Mouse (Mus musculus): ENCODE results near the gene Zdhhc24. TPM values are rescaled to one million over a fixed set of nuclear protein-coding genes. Genes with fewer than 3 reads are reported as not detected.
"Not testable (repeated sequence)": the region's sequence is repeated elsewhere in the genome, so short reads cannot be mapped to it uniquely, and the experiment has no call there.

The Zdhhc24 gene
- polyA plus RNA-seq, 1 experiment from 2014 or later: 12.2 TPM

GRCm38 (mm10) chr19:4863048-4863447 is 15.4 kb upstream of the Zdhhc24 start:
- WGBS: 79% methylated on average over 6 of the region's 6 CpGs
- DNase-seq (ENCODE audit: low spot score): no peak
- Histone ChIP-seq H3K9ac (ENCODE audit: low read depth, low read length) (no peak overlapping the region), H3K36me3 (ENCODE audit: control insufficient read depth, insufficient read depth, low read length) (no peaks in the 10 kb centered on the region), H3K4me2 (no peak overlapping the region), H3K27me3 (replicated peaks; ENCODE audit: control insufficient read depth, insufficient read depth, low read length) (peaks cover 37% of the 10 kb centered on the region), H3K27ac (ENCODE audit: low read depth, low read length) (no peak overlapping the region), H3K9me3 (ENCODE audit: control insufficient read depth, low read length) (no peaks in the 10 kb centered on the region), H3K4me3 (ENCODE audit: low read depth, low read length) (no peak overlapping the region), H3K4me1 (replicated peaks; ENCODE audit: control insufficient read depth, insufficient read depth, low read length) (peaks cover 18% of the 10 kb centered on the region)
- no peak for ATAC-seq (replicated peaks; ENCODE audit: low FRiP score)

DNA sequence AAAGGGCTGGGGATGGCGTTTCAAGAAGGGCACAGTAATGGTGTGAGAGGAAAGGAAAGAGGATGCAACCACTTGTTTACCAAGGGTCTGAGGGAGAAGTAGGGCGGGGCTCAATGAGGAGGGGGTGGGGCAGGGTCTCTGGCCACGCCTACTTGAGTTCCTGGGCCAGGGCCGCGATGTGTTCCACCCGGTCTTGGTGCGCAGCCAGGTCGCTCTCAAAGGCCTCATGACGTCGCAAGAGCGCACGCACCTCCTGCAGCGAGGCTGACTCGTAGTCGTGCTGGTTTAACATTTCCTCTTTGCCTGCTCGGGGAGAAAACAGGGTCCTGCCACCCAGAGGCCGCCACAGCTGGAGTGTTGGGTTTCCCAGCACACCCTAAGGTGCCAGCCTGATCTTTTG is 13.3 kb upstream of the Zdhhc24 start:
- no peaks in the 10 kb centered on the region for H3K36me3 ChIP-seq (ENCODE audit: control insufficient read depth, insufficient read depth, low read length)
- H3K27me3 ChIP-seq (replicated peaks; ENCODE audit: control insufficient read depth, insufficient read depth, low read length): peaks cover 41% of the 10 kb centered on the region
- 0 out of 2 replicates have a peak, but pooled peaks cover 4% of the 10 kb centered on the region for H3K4me1 ChIP-seq (replicated peaks; ENCODE audit: control insufficient read depth, insufficient read depth, low read length)
- no peak overlapping the region for H3K4me3 ChIP-seq (ENCODE audit: low read depth, low read length)
- ATAC-seq (replicated peaks; ENCODE audit: low FRiP score) (0 out of 2 replicates have a peak, but pooled peaks have one; percentile 15), DNase-seq (ENCODE audit: low spot score) (no peak)
- H3K27ac ChIP-seq (ENCODE audit: low read depth, low read length): no peak overlapping the region
- 3% methylated on average over 17 of the region's 17 CpGs for WGBS
- no peak overlapping the region for H3K9ac ChIP-seq (ENCODE audit: low read depth, low read length)
- H3K9me3 ChIP-seq (ENCODE audit: control insufficient read depth, low read length): no peaks in the 10 kb centered on the region
- H3K4me2 ChIP-seq: peak overlapping the region; percentile 41; the same call in 1 of the 2 replicates

GRCm38 (mm10) chr19:4874613-4875012 is 3.9 kb upstream of the Zdhhc24 start:
- not testable (repeated sequence) for H3K4me3 ChIP-seq (ENCODE audit: low read depth, low read length); DNase-seq (ENCODE audit: low spot score); ATAC-seq (replicated peaks; ENCODE audit: low FRiP score); H3K4me2 ChIP-seq; H3K9ac ChIP-seq (ENCODE audit: low read depth, low read length); H3K36me3 ChIP-seq (ENCODE audit: control insufficient read depth, insufficient read depth, low read length); H3K27me3 ChIP-seq (replicated peaks; ENCODE audit: control insufficient read depth, insufficient read depth, low read length); H3K27ac ChIP-seq (ENCODE audit: low read depth, low read length); H3K9me3 ChIP-seq (ENCODE audit: control insufficient read depth, low read length)
- H3K4me1 ChIP-seq (replicated peaks; ENCODE audit: control insufficient read depth, insufficient read depth, low read length): peaks cover 17% of the 10 kb centered on the region
- WGBS: 67% methylated on average over 1 of the region's 1 CpGs

DNA sequence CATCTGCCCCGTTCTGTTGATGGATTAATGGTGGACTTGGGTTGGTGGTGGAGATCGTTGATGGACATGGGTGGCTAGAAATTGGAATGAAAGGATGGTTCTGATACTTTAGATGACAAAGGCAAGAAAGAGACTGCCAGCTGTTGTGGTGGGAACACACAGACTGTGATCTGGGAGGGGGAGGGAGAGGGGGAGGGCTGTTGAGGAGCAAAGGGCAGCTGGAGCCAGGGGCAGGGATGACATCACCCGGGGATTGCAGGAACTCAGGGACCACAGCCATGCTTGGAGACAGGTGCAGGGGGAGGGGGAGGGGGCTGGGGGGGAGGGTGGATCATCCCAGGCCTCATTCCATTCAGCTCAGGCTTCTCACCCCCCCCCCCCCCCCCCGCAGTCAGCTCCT is 2.2 kb upstream of the Zdhhc24 start:
- WGBS: 49% methylated on average over 4 of the region's 4 CpGs
- H3K4me2 ChIP-seq: no peak overlapping the region
- no peak for ATAC-seq (replicated peaks; ENCODE audit: low FRiP score)
- H3K9me3 ChIP-seq (ENCODE audit: control insufficient read depth, low read length): no peaks in the 10 kb centered on the region
- H3K4me1 ChIP-seq (replicated peaks; ENCODE audit: control insufficient read depth, insufficient read depth, low read length): peaks cover 22% of the 10 kb centered on the region
- H3K4me3 ChIP-seq (ENCODE audit: low read depth, low read length): no peak overlapping the region
- no peak for DNase-seq (ENCODE audit: low spot score)
- no peak overlapping the region for H3K27ac ChIP-seq (ENCODE audit: low read depth, low read length)
- peaks cover 7% of the 10 kb centered on the region for H3K27me3 ChIP-seq (replicated peaks; ENCODE audit: control insufficient read depth, insufficient read depth, low read length)
- peaks cover 3% of the 10 kb centered on the region; the same call in 1 of the 2 replicates for H3K36me3 ChIP-seq (ENCODE audit: control insufficient read depth, insufficient read depth, low read length)
- no peak overlapping the region for H3K9ac ChIP-seq (ENCODE audit: low read depth, low read length)

DNA sequence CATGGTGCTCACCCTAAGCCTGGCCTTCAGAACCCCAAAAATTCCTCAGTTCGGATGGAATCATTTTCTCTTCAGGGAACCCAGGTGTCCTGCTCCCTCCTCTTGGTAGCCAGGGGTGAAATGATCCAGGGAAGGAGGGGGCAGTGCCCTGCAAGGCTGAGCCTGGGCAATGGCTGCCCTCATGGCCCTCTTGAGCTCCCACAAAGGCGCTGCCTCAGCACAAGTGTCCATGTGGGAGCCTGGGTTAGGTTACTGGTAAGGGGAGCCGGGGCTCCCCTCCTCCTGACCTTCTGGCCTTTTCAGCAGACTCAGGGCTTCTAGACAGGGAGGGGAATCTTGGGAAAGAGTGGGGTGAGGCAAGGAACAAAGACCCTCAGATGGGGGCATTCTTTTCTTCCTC is 1.7 kb upstream of the Zdhhc24 start:
- Histone ChIP-seq H3K36me3 (ENCODE audit: control insufficient read depth, insufficient read depth, low read length) (peaks cover 3% of the 10 kb centered on the region; the same call in 1 of the 2 replicates), H3K27ac (ENCODE audit: low read depth, low read length) (no peak overlapping the region), H3K27me3 (replicated peaks; ENCODE audit: control insufficient read depth, insufficient read depth, low read length) (peaks cover 7% of the 10 kb centered on the region), H3K9me3 (ENCODE audit: control insufficient read depth, low read length) (no peaks in the 10 kb centered on the region), H3K4me2 (no peak overlapping the region), H3K4me1 (replicated peaks; ENCODE audit: control insufficient read depth, insufficient read depth, low read length) (peaks cover 22% of the 10 kb centered on the region), H3K4me3 (ENCODE audit: low read depth, low read length) (no peak overlapping the region), H3K9ac (ENCODE audit: low read depth, low read length) (no peak overlapping the region)
- WGBS: 75% methylated on average over 3 of the region's 3 CpGs
- no peak for DNase-seq (ENCODE audit: low spot score)
- no peak for ATAC-seq (replicated peaks; ENCODE audit: low FRiP score)

GRCm38 (mm10) chr19:4877785-4878184 is 683 bp upstream of the Zdhhc24 start, which contains the start of gene Actn3:
Gene Actn3, minus strand, starts transcription at chr19:4877909.
- peak within 1 kb of the TSS; percentile 88 for H3K4me2 ChIP-seq
- 5% methylated on average over 17 of the region's 17 CpGs for WGBS
- no peaks in the 10 kb centered on the region for H3K9me3 ChIP-seq (ENCODE audit: control insufficient read depth, low read length)
- H3K4me3 ChIP-seq (ENCODE audit: low read depth, low read length): peak within 1 kb of the TSS; percentile 94
- H3K36me3 ChIP-seq (ENCODE audit: control insufficient read depth, insufficient read depth, low read length): peaks cover 5% of the 10 kb centered on the region; the same call in 1 of the 2 replicates
- peak within 1 kb of the TSS; percentile 86 for H3K27ac ChIP-seq (ENCODE audit: low read depth, low read length)
- H3K9ac ChIP-seq (ENCODE audit: low read depth, low read length): peak within 1 kb of the TSS; percentile 94
- DNase-seq (ENCODE audit: low spot score) (no peak), ATAC-seq (replicated peaks; ENCODE audit: low FRiP score) (no peak)
- H3K4me1 ChIP-seq (replicated peaks; ENCODE audit: control insufficient read depth, insufficient read depth, low read length): peaks cover 22% of the 10 kb centered on the region
- H3K27me3 ChIP-seq (replicated peaks; ENCODE audit: control insufficient read depth, insufficient read depth, low read length): peaks cover 7% of the 10 kb centered on the region

DNA sequence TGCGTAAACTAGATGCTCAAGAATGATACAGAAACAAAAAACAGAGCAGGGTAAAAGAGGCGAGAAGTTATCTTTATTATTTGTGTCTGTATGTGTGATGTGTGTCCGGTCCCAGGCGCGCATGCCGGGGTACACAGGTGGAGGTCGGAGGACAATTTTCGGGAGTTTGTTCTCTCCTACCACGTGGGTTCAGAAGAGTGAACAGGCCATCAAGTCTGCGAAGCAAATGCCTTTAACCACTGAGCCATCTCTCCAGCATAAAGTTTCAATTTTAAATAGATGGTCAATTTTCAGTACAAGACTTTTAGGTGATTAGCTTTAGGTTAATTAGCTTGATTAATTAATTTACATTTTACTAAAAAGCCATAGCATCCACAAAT is 846 bp downstream of the Zdhhc24 start:
- Histone ChIP-seq H3K27ac (ENCODE audit: low read depth, low read length) (no peak overlapping the region; the same call in 1 of the 2 replicates), H3K36me3 (ENCODE audit: control insufficient read depth, insufficient read depth, low read length) (peaks cover 5% of the 10 kb centered on the region; the same call in 1 of the 2 replicates), H3K4me1 (replicated peaks; ENCODE audit: control insufficient read depth, insufficient read depth, low read length) (peaks cover 24% of the 10 kb centered on the region), H3K4me2 (peak overlapping the region; percentile 88), H3K4me3 (ENCODE audit: low read depth, low read length) (peak overlapping the region; percentile 94), H3K27me3 (replicated peaks; ENCODE audit: control insufficient read depth, insufficient read depth, low read length) (peaks cover 7% of the 10 kb centered on the region), H3K9me3 (ENCODE audit: control insufficient read depth, low read length) (no peaks in the 10 kb centered on the region), H3K9ac (ENCODE audit: low read depth, low read length) (peak overlapping the region; percentile 94)
- DNase-seq (ENCODE audit: low spot score) (no peak), ATAC-seq (replicated peaks; ENCODE audit: low FRiP score) (no peak)
- WGBS: 59% methylated on average over 10 of the region's 10 CpGs

- no peaks in the 10 kb centered on the region for H3K27me3 ChIP-seq (replicated peaks; ENCODE audit: control insufficient read depth, insufficient read depth, low read length)
- no peak overlapping the region for H3K4me2 ChIP-seq
- H3K27ac ChIP-seq (ENCODE audit: low read depth, low read length): no peak overlapping the region
- H3K9me3 ChIP-seq (ENCODE audit: control insufficient read depth, low read length): no peaks in the 10 kb centered on the region
- H3K36me3 ChIP-seq (ENCODE audit: control insufficient read depth, insufficient read depth, low read length): peaks cover 5% of the 10 kb centered on the region; the same call in 1 of the 2 replicates
- no peak for DNase-seq (ENCODE audit: low spot score)
- H3K9ac ChIP-seq (ENCODE audit: low read depth, low read length): no peak overlapping the region
- H3K4me3 ChIP-seq (ENCODE audit: low read depth, low read length): no peak overlapping the region
- peak; percentile 85 for ATAC-seq (replicated peaks; ENCODE audit: low FRiP score)
- WGBS: 65% methylated on average over 4 of the region's 4 CpGs
- peaks cover 10% of the 10 kb centered on the region for H3K4me1 ChIP-seq (replicated peaks; ENCODE audit: control insufficient read depth, insufficient read depth, low read length)
These were observed 5.5 kb downstream of the Zdhhc24 start for GRCm38 (mm10) chr19:4883961-4884360.

DNA sequence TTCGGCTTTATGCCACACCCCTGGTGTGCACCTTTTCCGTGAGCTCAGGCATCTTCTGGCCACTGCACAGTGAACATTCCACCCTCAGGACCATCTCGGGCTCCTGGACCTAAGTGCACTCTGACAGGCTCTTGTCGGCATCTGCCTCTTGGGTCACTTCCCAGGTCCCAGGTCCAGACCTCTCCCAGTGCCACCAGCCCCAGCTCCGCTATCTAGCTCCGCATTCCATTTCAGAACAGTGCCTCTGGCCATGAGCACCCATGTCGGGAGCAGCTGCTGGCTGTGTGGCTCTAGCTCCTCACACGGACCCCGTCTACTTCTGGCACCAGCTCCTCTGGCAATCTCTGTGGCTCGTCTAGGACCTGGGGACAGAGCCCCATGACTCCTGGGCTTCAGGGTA is 11.3 kb downstream of the Zdhhc24 start:
- Histone ChIP-seq H3K27me3 (replicated peaks; ENCODE audit: control insufficient read depth, insufficient read depth, low read length) (no peaks in the 10 kb centered on the region), H3K36me3 (ENCODE audit: control insufficient read depth, insufficient read depth, low read length) (no peaks in the 10 kb centered on the region; the same call in 1 of the 2 replicates), H3K27ac (ENCODE audit: low read depth, low read length) (no peak overlapping the region), H3K9me3 (ENCODE audit: control insufficient read depth, low read length) (no peaks in the 10 kb centered on the region), H3K4me2 (no peak overlapping the region), H3K4me3 (ENCODE audit: low read depth, low read length) (no peak overlapping the region), H3K9ac (ENCODE audit: low read depth, low read length) (no peak overlapping the region), H3K4me1 (replicated peaks; ENCODE audit: control insufficient read depth, insufficient read depth, low read length) (peaks cover 15% of the 10 kb centered on the region)
- DNase-seq (ENCODE audit: low spot score) (no peak), ATAC-seq (replicated peaks; ENCODE audit: low FRiP score) (no peak)
- 77% methylated on average over 10 of the region's 10 CpGs for WGBS
